Mouse (Mus musculus) heart, adult 2 months (tissue): ENCODE data around the gene Cdc42ep4.

Experiments used
- CTCF ChIP-seq: fragments of 200-600 bp; IDR thresholded peaks from 2 replicates; pipeline ENCODE4 v1.8.1; 2022; ENCODE audit warnings: antibody characterized with exemption, mild to moderate bottlenecking, moderate library complexity
- EP300 ChIP-seq: fragments of 200-500 bp; IDR thresholded peaks from 2 replicates; pipeline ENCODE4 v1.6.1; 2011; ENCODE audit warnings: low read depth, low read length, control low read depth; ENCODE audit not compliant: insufficient read depth
- POLR2A ChIP-seq: fragments of 200-500 bp; IDR thresholded peaks from 2 replicates; pipeline ENCODE4 v1.6.1; 2011; ENCODE audit warnings: mild to moderate bottlenecking, low read depth, low read length, control low read depth; ENCODE audit not compliant: insufficient read depth

DNA sequence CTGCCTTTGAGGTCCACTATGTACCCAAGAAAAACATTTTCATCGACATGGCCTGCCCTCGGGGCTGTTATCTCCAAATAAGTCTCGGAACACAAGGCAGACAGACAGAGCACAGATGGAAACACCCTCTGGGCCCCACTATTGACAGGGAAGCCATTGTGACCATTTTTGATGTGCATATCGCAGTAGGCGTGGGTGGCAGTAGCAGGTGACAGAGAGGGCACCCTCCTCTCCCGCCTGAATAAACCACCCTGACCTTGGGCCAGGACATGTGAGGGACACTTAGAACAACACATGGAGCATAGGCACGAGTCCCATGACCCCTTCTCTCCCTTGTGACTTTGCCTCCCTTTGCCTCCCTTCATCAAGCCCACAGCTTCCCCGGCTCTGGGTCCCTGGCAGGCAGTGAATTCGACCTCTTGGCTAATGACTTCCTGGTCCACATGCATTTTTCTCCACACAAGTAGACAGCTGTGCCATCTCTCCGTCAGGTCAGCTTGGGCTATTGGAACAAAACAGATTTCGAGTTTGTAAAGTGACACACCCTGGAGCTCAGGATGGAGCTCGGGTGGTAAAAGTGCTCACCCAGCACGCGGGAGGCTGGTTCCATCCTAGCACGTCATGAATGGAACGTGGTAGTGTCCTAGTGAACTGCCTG lies 33.8 kb downstream of the Cdc42ep4 start:
- TF ChIP-seq CTCF: no peak
- no peak for TF ChIP-seq POLR2A
- no peak for TF ChIP-seq EP300
